In the genomic region with DNA sequence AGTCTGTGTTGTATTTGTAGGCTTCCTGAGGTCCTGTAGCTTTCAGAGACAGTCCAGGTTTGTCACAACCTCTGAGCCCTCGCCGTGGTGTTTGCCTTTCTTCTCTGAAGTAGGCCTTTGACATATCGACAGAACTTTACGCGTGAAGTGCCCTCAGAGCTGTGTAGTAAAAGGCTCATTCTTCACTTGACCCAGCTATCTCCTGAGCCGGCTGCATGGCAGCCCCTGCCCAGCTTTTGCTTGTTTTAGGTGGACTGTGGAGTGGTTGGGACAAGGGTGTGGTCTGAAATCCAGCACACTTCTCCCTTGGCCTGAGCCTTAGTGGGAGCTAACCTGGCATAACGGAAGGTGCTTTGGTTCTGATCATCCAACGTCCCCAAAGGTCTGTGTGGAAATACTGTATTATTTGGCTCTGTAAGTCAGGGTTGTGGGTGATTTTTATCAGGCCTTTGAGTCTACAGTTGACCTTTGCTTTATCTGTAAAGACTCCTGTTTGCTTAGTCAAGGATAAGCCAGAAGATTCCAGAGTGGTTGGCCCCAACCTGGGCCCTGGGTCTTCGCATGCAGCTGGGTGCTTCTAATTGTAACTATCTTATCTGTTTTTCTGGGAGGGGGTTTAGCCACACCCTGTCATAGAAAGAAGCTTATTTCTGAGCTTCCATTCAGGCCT, we compare ENCODE assay signal across 17 mouse cellular contexts. TPM values are rescaled to one million over a fixed set of nuclear protein-coding genes. Genes with fewer than 3 reads are reported as not detected.
DNase-seq lines count a peak whose midpoint lies in the region; ATAC-seq and TF ChIP-seq lines count a peak whose summit lies in the region.
"Had no signal": no experiment of that assay in that cellular context is flagged by ENCODE, and none has a peak within 500 bp of the region (broad histone marks: within the 10 kb centered on the region; RNA-seq: fewer than 3 reads in every experiment).

No protein-coding gene starts in this region.

- peaks cover 74% of the 10 kb centered on the region for H3K36me3 ChIP-seq in embryonic facial prominence, embryonic 13.5 days
- peaks cover 96% of the 10 kb centered on the region for H3K36me3 ChIP-seq in embryonic facial prominence, embryonic 10.5 days (replicated peaks)
- H3K36me3 ChIP-seq in G1E (replicated peaks) = peaks cover 93% of the 10 kb centered on the region
- H3K36me3 ChIP-seq in liver, embryonic 15.5 days (replicated peaks) = peaks cover 76% of the 10 kb centered on the region
- H3K36me3 ChIP-seq in forebrain, embryonic 16.5 days (ENCODE audit: control insufficient read depth, insufficient read depth) = no peaks in the 10 kb centered on the region

- H3K4me3 ChIP-seq in embryonic facial prominence, embryonic 13.5 days = no peak overlapping the region
- no peak overlapping the region for H3K4me3 ChIP-seq in embryonic facial prominence, embryonic 10.5 days
- H3K4me3 ChIP-seq in G1E (ENCODE audit: low read depth, low read length) = peak overlapping the region; percentile 41; the same call in 1 of the 2 replicates
- no peak overlapping the region for H3K4me3 ChIP-seq in liver, embryonic 15.5 days (replicated peaks)
- H3K4me3 ChIP-seq in forebrain, embryonic 16.5 days (replicated peaks; ENCODE audit: low read length) = no peak overlapping the region
- H3K4me3 ChIP-seq: myocyte had no signal

- no peak for ATAC-seq in embryonic facial prominence, embryonic 13.5 days (ENCODE audit: insufficient number of reproducible peaks, insufficient read depth, low FRiP score, low TSS enrichment, low read depth)
- peak; percentile 64 for ATAC-seq in G1E (ENCODE audit: extremely low read depth, insufficient number of reproducible peaks, low FRiP score, poor library complexity, severe bottlenecking)
- ATAC-seq in liver, embryonic 15.5 days (ENCODE audit: insufficient read depth) = peak; percentile 20; the same call in 1 of the 2 replicates
- ATAC-seq in forebrain, embryonic 16.5 days = no peak
- ATAC-seq: Patski had no signal

- peaks cover 75% of the 10 kb centered on the region for H3K4me1 ChIP-seq in embryonic facial prominence, embryonic 13.5 days
- peaks cover 76% of the 10 kb centered on the region for H3K4me1 ChIP-seq in embryonic facial prominence, embryonic 10.5 days
- peaks cover 95% of the 10 kb centered on the region for H3K4me1 ChIP-seq in G1E (ENCODE audit: insufficient read depth, low read depth, low read length)
- H3K4me1 ChIP-seq in liver, embryonic 15.5 days (replicated peaks) = peaks cover 78% of the 10 kb centered on the region
- peaks cover 55% of the 10 kb centered on the region for H3K4me1 ChIP-seq in forebrain, embryonic 16.5 days (replicated peaks; ENCODE audit: control insufficient read depth, insufficient read depth, low read length)

- 78% methylated on average over 9 of the region's 9 CpGs for WGBS in embryonic facial prominence, embryonic 13.5 days
- WGBS in embryonic facial prominence, embryonic 10.5 days = 78% methylated on average over 9 of the region's 9 CpGs
- 45% methylated on average over 9 of the region's 9 CpGs for WGBS in liver, embryonic 15.5 days (ENCODE audit: insufficient replicate concordance)
- 80% methylated on average over 9 of the region's 9 CpGs for WGBS in forebrain, embryonic 16.5 days

- H3K4me2 ChIP-seq in embryonic facial prominence, embryonic 13.5 days = no peak overlapping the region
- peak overlapping the region; percentile 47 for H3K4me2 ChIP-seq in liver, embryonic 15.5 days
- no peak overlapping the region for H3K4me2 ChIP-seq in forebrain, embryonic 16.5 days (ENCODE audit: low read length)

- H3K27me3 ChIP-seq in embryonic facial prominence, embryonic 13.5 days = no peaks in the 10 kb centered on the region
- H3K27me3 ChIP-seq in embryonic facial prominence, embryonic 10.5 days (replicated peaks; ENCODE audit: low read depth, poor library complexity, severe bottlenecking) = no peaks in the 10 kb centered on the region
- no peaks in the 10 kb centered on the region for H3K27me3 ChIP-seq in G1E (ENCODE audit: insufficient read depth, low read length)
- H3K27me3 ChIP-seq in liver, embryonic 15.5 days = no peaks in the 10 kb centered on the region
- no peaks in the 10 kb centered on the region for H3K27me3 ChIP-seq in forebrain, embryonic 16.5 days (replicated peaks; ENCODE audit: control insufficient read depth, insufficient read depth, low read length)
- H3K27me3 ChIP-seq: CH12.LX, Patski had no signal

- DNase-seq in embryonic facial prominence, embryonic 10.5 days (ENCODE audit: low spot score) = no peak
- DNase-seq in lung, adult 18-20 months = peak; percentile 26 to 49
- no peak for DNase-seq in lung, postnatal 10 days
- DNase-seq in G1E (ENCODE audit: low spot score) = peak; percentile 49
- DNase-seq in cerebellum, postnatal 14 days = no peak
- DNase-seq: cerebellum, adult 11 months; gastrocnemius, postnatal 14 days; kidney, postnatal 14 days; layer of hippocampus, adult 9-11 months; thymus, postnatal 25 days had no signal

- H3K27ac ChIP-seq in embryonic facial prominence, embryonic 13.5 days = peak overlapping the region; percentile 62; the same call in 1 of the 2 replicates
- no peak overlapping the region for H3K27ac ChIP-seq in embryonic facial prominence, embryonic 10.5 days (replicated peaks)
- peak overlapping the region; percentile 74 for H3K27ac ChIP-seq in liver, embryonic 15.5 days (replicated peaks)
- H3K27ac ChIP-seq in forebrain, embryonic 16.5 days (ENCODE audit: low read length) = no peak overlapping the region
- H3K27ac ChIP-seq: macrophage had no signal

- no peak overlapping the region for H3K9ac ChIP-seq in embryonic facial prominence, embryonic 13.5 days
- no peak overlapping the region for H3K9ac ChIP-seq in liver, embryonic 15.5 days
- no peak overlapping the region for H3K9ac ChIP-seq in forebrain, embryonic 16.5 days (replicated peaks; ENCODE audit: low read depth, low read length)

- TF ChIP-seq CTCF in G1E (IDR thresholded peaks at IDR 0.05; ENCODE audit: low read depth, low read length) = no peak

- H3K9me3 ChIP-seq in embryonic facial prominence, embryonic 13.5 days = no peaks in the 10 kb centered on the region
- no peaks in the 10 kb centered on the region for H3K9me3 ChIP-seq in embryonic facial prominence, embryonic 10.5 days
- no peaks in the 10 kb centered on the region for H3K9me3 ChIP-seq in G1E (replicated peaks)
- no peaks in the 10 kb centered on the region for H3K9me3 ChIP-seq in liver, embryonic 15.5 days (replicated peaks)
- no peaks in the 10 kb centered on the region for H3K9me3 ChIP-seq in forebrain, embryonic 16.5 days (ENCODE audit: control insufficient read depth, low read length)

RNA-seq across cellular contexts. Expression of a gene that starts 23.4 kb away (rescaled TPM):
- polyA plus RNA-seq in embryonic facial prominence, embryonic 13.5 days (2015; fragmentation: Nextera tagmentation; extraction: Ambion mirVana) = 172 and 190 TPM in 2 replicates
- polyA plus RNA-seq in embryonic facial prominence, embryonic 10.5 days (2016; fragmentation: Nextera tagmentation; extraction: Ambion mirVana) = 147 TPM in 2 replicates
- total RNA-seq in G1E (2014; fragmentation: Nextera tagmentation) (232 and 311 TPM in 2 replicates), G1E (2017) (27.5 and 46.6 TPM in 2 replicates)
- polyA plus RNA-seq in G1E (2012) = 685 and 787 TPM in 2 replicates
- polyA plus RNA-seq in liver, embryonic 15.5 days (2015; fragmentation: Nextera tagmentation; extraction: Ambion mirVana) = 45.7 and 50.5 TPM in 2 replicates
- 163 and 167 TPM in 2 replicates for polyA plus RNA-seq in forebrain, embryonic 16.5 days (2015; fragmentation: Nextera tagmentation; extraction: Ambion mirVana)

Comparison
In these comparisons a context has a peak if more than half of its experiments do, and no peak if none do; other contexts are left out.
1. H3K27ac ChIP-seq: peak in embryonic facial prominence, embryonic 13.5 days (single experiment) and liver, embryonic 15.5 days (single experiment); none in embryonic facial prominence, embryonic 10.5 days (single experiment) and forebrain, embryonic 16.5 days (single experiment).
2. DNase-seq: peak in lung, adult 18-20 months (2 of 2) and G1E (single experiment); none in embryonic facial prominence, embryonic 10.5 days (single experiment), lung, postnatal 10 days (single experiment) and cerebellum, postnatal 14 days (0 of 2).
3. ATAC-seq: peak in G1E (single experiment) and liver, embryonic 15.5 days (single experiment); none in embryonic facial prominence, embryonic 13.5 days (single experiment) and forebrain, embryonic 16.5 days (single experiment).